Mouse (Mus musculus) intestine, embryonic 15.5 days (tissue): ENCODE measurements at regions not wholly inside any gene's neighbourhood (a gene's known extent, or its start where the extent isn't known, plus 50 kb on each side); places are given as distances from the start of the nearest gene placed in this dataset.
A peak's percentile ranks its signal among the peaks of the same experiment; 100 is the strongest.

Experiments
- ATAC-seq: fragments of 200-750 bp; cut with Nextera tagmentation; 2 replicates; pipeline ENCODE4 v1.8.0; 2017; ENCODE audit warnings: moderate TSS enrichment, moderate library complexity
- H3K27ac ChIP-seq: fragments of 300-500 bp; sonication (generic); 2 replicates; pipeline ENCODE4 v1.5.1; 2015; ENCODE audit warnings: mild to moderate bottlenecking, inconsistent platforms
- H3K27me3 ChIP-seq: fragments of 300-500 bp; sonication (generic); replicated peaks from 2 replicates; pipeline ENCODE4 v1.6.1; 2015; ENCODE audit warnings: inconsistent platforms
- H3K36me3 ChIP-seq: fragments of 300-500 bp; sonication (generic); 2 replicates; pipeline ENCODE4 v1.6.1; 2015; ENCODE audit warnings: inconsistent platforms
- H3K4me1 ChIP-seq: fragments of 300-500 bp; sonication (generic); replicated peaks from 2 replicates; pipeline ENCODE4 v1.6.1; 2015; ENCODE audit warnings: inconsistent platforms
- H3K4me2 ChIP-seq: fragments of 300-500 bp; sonication (generic); replicated peaks from 2 replicates; pipeline ENCODE4 v1.6.1; 2015; ENCODE audit warnings: mild to moderate bottlenecking, inconsistent platforms
- H3K4me3 ChIP-seq: fragments of 300-500 bp; sonication (generic); replicated peaks from 2 replicates; pipeline ENCODE4 v1.5.1; 2015; ENCODE audit warnings: inconsistent platforms
- H3K9ac ChIP-seq: fragments of 300-500 bp; sonication (generic); 2 replicates; pipeline ENCODE4 v1.6.1; 2015; ENCODE audit warnings: inconsistent platforms
- H3K9me3 ChIP-seq: fragments of 300-500 bp; sonication (generic); 2 replicates; pipeline ENCODE4 v1.6.1; 2016; ENCODE audit warnings: inconsistent platforms
- WGBS: fragments of 180-500 bp; shearing (Covaris S2); methylation state at CpG from one replicate; pipeline ENCODE4 v1.1.7; 2015; 5-methylcytosine and 5-hydroxymethylcytosine counted together

DNA sequence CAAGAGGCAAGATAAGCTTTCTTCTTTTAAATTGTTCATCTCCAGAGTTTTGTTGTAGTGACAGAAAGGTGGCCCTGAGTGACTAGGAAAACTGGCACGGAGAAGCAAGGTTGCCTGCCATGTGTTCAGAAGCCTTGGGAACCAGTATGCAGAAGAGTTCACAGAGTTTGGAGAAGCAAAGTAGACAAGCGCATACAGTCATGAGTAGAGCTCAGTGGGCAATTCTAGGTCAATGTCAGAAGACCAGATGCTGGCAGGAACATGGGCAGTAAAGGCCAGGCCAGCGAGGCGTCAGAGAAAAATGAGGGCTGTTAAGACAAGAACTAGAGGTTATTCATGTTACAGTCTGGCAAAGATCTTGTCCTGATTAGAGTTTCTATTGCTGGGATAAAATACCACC is 172.7 kb downstream of the Tmem17 start:
- no peak overlapping the region for H3K4me2 ChIP-seq
- no peaks in the 10 kb centered on the region for H3K27me3 ChIP-seq
- WGBS = 89% methylated on average over 4 of the region's 4 CpGs
- no peak overlapping the region for H3K4me3 ChIP-seq
- H3K27ac ChIP-seq = no peak overlapping the region
- H3K9ac ChIP-seq = no peak overlapping the region
- no peaks in the 10 kb centered on the region for H3K9me3 ChIP-seq
- ATAC-seq = no peak
- H3K36me3 ChIP-seq = no peaks in the 10 kb centered on the region
- H3K4me1 ChIP-seq = no peaks in the 10 kb centered on the region

GRCm38 (mm10) chr11:22690829-22691228 is 169.9 kb downstream of the B3gnt2 start:
- ATAC-seq = no peak
- H3K27me3 ChIP-seq = no peaks in the 10 kb centered on the region
- no peak overlapping the region for H3K4me3 ChIP-seq
- 87% methylated on average over 3 of the region's 3 CpGs for WGBS
- H3K27ac ChIP-seq = no peak overlapping the region
- no peak overlapping the region for H3K9ac ChIP-seq
- no peak overlapping the region for H3K4me2 ChIP-seq
- no peaks in the 10 kb centered on the region for H3K4me1 ChIP-seq
- no peaks in the 10 kb centered on the region for H3K9me3 ChIP-seq
- H3K36me3 ChIP-seq = no peaks in the 10 kb centered on the region

DNA sequence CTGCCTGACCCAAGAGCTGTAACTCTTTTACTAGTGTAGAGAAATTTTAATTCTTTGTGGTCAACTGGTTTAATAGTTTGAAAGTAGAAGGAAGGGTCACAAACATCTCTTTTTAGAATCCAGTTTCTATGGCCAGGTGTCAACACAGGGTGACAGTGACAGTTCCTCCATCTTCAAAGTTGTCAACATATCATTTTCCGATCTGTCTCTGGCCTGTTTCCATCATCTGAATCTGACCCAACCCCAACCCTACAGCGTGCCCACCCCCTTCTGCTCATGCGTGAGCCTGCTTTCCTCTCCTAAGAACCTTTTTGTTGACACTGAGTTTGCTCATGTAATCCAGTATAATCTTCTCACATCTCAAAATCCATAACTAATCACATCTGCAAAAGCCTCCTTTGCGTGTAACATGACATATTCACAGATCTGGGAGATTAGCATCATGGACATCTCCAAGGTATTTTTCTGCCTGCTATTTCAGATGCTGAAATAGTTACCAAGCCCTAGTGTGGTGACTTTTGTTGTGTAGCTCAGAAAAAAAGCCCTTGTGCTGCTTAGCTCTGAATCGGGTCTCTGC is 168.4 kb downstream of the B3gnt2 start:
- Histone ChIP-seq H3K36me3 (no peaks in the 10 kb centered on the region), H3K9ac (no peak overlapping the region), H3K4me1 (no peaks in the 10 kb centered on the region), H3K27ac (no peak overlapping the region), H3K4me3 (no peak overlapping the region), H3K27me3 (no peaks in the 10 kb centered on the region), H3K9me3 (no peaks in the 10 kb centered on the region), H3K4me2 (no peak overlapping the region)
- no peak for ATAC-seq
- WGBS = 75% methylated on average over 5 of the region's 5 CpGs

GRCm38 (mm10) chr11:22692941-22693341 is 167.8 kb downstream of the B3gnt2 start:
- WGBS = 23% methylated on average over 1 of the region's 1 CpGs
- no peak for ATAC-seq
- H3K4me1 ChIP-seq = no peaks in the 10 kb centered on the region
- no peak overlapping the region for H3K9ac ChIP-seq
- H3K4me2 ChIP-seq = no peak overlapping the region
- H3K27ac ChIP-seq = no peak overlapping the region
- no peaks in the 10 kb centered on the region for H3K9me3 ChIP-seq
- no peak overlapping the region for H3K4me3 ChIP-seq
- H3K36me3 ChIP-seq = no peaks in the 10 kb centered on the region
- no peaks in the 10 kb centered on the region for H3K27me3 ChIP-seq

- no peak overlapping the region for H3K9ac ChIP-seq
- WGBS = 87% methylated on average over 2 of the region's 2 CpGs
- H3K4me2 ChIP-seq = no peak overlapping the region
- no peaks in the 10 kb centered on the region for H3K4me1 ChIP-seq
- H3K27ac ChIP-seq = no peak overlapping the region
- no peak for ATAC-seq
- no peaks in the 10 kb centered on the region for H3K9me3 ChIP-seq
- H3K4me3 ChIP-seq = no peak overlapping the region
- H3K27me3 ChIP-seq = no peaks in the 10 kb centered on the region
- H3K36me3 ChIP-seq = no peaks in the 10 kb centered on the region
Measured at GRCm38 (mm10) chr11:22693376-22693775, 167.4 kb downstream of the B3gnt2 start.

DNA sequence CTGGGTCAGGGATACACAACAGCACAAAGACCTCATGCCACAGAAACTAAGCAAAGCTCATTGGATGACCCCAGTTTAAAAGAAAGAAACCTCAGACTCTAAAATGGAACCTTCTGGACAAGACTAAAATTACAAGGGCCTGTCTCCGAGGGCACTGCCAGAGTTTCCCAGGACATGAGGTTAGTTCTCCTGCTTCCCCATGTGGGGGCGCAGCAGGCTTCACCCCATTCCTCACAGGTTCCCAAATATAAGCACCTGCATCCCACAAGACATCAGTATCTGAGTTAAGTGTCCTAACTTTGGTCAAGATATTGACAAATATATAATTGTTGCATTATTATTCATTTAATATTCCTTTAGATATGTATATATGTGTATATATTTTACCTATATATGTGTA is 166.8 kb downstream of the B3gnt2 start:
- H3K9me3 ChIP-seq = no peaks in the 10 kb centered on the region
- H3K4me1 ChIP-seq = no peaks in the 10 kb centered on the region

GRCm38 (mm10) chr11:22694829-22695228 is 165.9 kb downstream of the B3gnt2 start:
- ATAC-seq = no peak
- Histone ChIP-seq H3K4me2 (no peak overlapping the region), H3K9me3 (no peaks in the 10 kb centered on the region), H3K9ac (no peak overlapping the region), H3K4me1 (no peaks in the 10 kb centered on the region), H3K27ac (no peak overlapping the region), H3K36me3 (no peaks in the 10 kb centered on the region), H3K27me3 (no peaks in the 10 kb centered on the region), H3K4me3 (no peak overlapping the region)
- 70% methylated on average over 5 of the region's 5 CpGs for WGBS

More for the DNA sequence above, 166.8 kb downstream of the B3gnt2 start:
- Histone ChIP-seq H3K27me3 (no peaks in the 10 kb centered on the region), H3K4me3 (no peak overlapping the region), H3K36me3 (no peaks in the 10 kb centered on the region), H3K27ac (no peak overlapping the region), H3K4me2 (no peak overlapping the region), H3K9ac (no peak overlapping the region)
- ATAC-seq = no peak
- 77% methylated on average over 2 of the region's 2 CpGs for WGBS

DNA sequence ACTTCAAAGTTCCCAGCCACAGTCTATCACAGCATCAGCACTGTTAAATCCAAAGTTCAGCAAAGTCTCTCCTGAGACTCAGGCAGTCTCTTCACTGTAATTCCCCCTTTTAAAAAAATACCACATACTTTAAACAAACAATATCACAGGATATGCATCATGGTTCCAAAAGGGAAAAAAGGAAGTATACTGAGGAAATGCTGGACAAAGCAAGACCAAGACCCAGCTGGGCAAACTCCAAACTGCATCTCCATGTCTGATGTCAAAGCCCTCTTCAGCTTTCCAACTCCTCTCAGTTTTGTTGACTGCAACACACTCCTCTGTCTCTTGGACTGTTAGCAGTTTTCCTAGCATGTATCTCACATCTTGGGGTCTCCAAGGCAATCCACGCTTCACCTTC is 165.5 kb downstream of the B3gnt2 start:
- H3K4me2 ChIP-seq = no peak overlapping the region
- H3K4me1 ChIP-seq = no peaks in the 10 kb centered on the region
- no peak overlapping the region for H3K4me3 ChIP-seq
- no peaks in the 10 kb centered on the region for H3K36me3 ChIP-seq
- ATAC-seq = no peak
- no peaks in the 10 kb centered on the region for H3K27me3 ChIP-seq
- H3K27ac ChIP-seq = no peak overlapping the region
- WGBS = 94% methylated on average over 1 of the region's 1 CpGs
- no peaks in the 10 kb centered on the region for H3K9me3 ChIP-seq
- no peak overlapping the region for H3K9ac ChIP-seq

- Histone ChIP-seq H3K4me3 (no peak overlapping the region), H3K4me2 (no peak overlapping the region), H3K4me1 (no peaks in the 10 kb centered on the region), H3K9me3 (no peaks in the 10 kb centered on the region), H3K36me3 (no peaks in the 10 kb centered on the region), H3K27me3 (no peaks in the 10 kb centered on the region), H3K9ac (no peak overlapping the region), H3K27ac (no peak overlapping the region)
- 68% methylated on average over 5 of the region's 5 CpGs for WGBS
- 0 out of 2 replicates have a peak, but pooled peaks have one; percentile 36 for ATAC-seq
Measured at GRCm38 (mm10) chr11:22698057-22698941, 162.5 kb downstream of the B3gnt2 start.

GRCm38 (mm10) chr11:22706082-22706481 is 154.7 kb downstream of the B3gnt2 start:
- 92% methylated on average over 3 of the region's 3 CpGs for WGBS
- no peak overlapping the region for H3K4me2 ChIP-seq
- no peaks in the 10 kb centered on the region for H3K27me3 ChIP-seq
- no peak overlapping the region for H3K4me3 ChIP-seq
- no peak for ATAC-seq
- no peaks in the 10 kb centered on the region for H3K9me3 ChIP-seq
- no peaks in the 10 kb centered on the region for H3K4me1 ChIP-seq
- H3K9ac ChIP-seq = no peak overlapping the region
- no peaks in the 10 kb centered on the region for H3K36me3 ChIP-seq
- H3K27ac ChIP-seq = no peak overlapping the region
